Mouse (Mus musculus) liver, embryonic 15.5 days (tissue): ENCODE measurements around the gene Tgfa. TPM values are rescaled to one million over a fixed set of nuclear protein-coding genes. Genes with fewer than 3 reads are reported as not detected.

Source experiments
- ATAC-seq: fragments of 200-750 bp; cut with Nextera tagmentation; 2 replicates; pipeline ENCODE4 v1.8.0; 2017; ENCODE audit warnings: moderate number of reproducible peaks, mild to moderate bottlenecking, moderate library complexity; ENCODE audit not compliant: insufficient read depth
- H3K27ac ChIP-seq: fragments of 300-500 bp; sonication (generic); replicated peaks from 2 replicates; pipeline ENCODE4 v1.5.1; 2015; ENCODE audit warnings: mild to moderate bottlenecking, inconsistent platforms
- H3K27me3 ChIP-seq: fragments of 300-500 bp; sonication (generic); 2 replicates; pipeline ENCODE4 v1.6.1; 2015; ENCODE audit warnings: mild to moderate bottlenecking, inconsistent platforms
- H3K36me3 ChIP-seq: fragments of 300-500 bp; sonication (generic); replicated peaks from 2 replicates; pipeline ENCODE4 v1.6.1; 2015; ENCODE audit warnings: moderate library complexity, mild to moderate bottlenecking, inconsistent platforms
- H3K4me1 ChIP-seq: fragments of 300-500 bp; sonication (generic); replicated peaks from 2 replicates; pipeline ENCODE4 v1.6.1; 2015; ENCODE audit warnings: inconsistent platforms
- H3K4me2 ChIP-seq: fragments of 300-500 bp; sonication (generic); 2 replicates; pipeline ENCODE4 v1.6.1; 2015; ENCODE audit warnings: moderate library complexity, mild to moderate bottlenecking, inconsistent platforms
- H3K4me3 ChIP-seq: fragments of 300-500 bp; sonication (generic); replicated peaks from 2 replicates; pipeline ENCODE4 v1.5.1; 2015; ENCODE audit warnings: mild to moderate bottlenecking, inconsistent platforms
- H3K9ac ChIP-seq: fragments of 300-500 bp; sonication (generic); 2 replicates; pipeline ENCODE4 v1.6.1; 2015; ENCODE audit warnings: moderate library complexity, mild to moderate bottlenecking, inconsistent platforms
- H3K9me3 ChIP-seq: fragments of 300-500 bp; sonication (generic); replicated peaks from 2 replicates; pipeline ENCODE4 v1.6.1; 2016; ENCODE audit warnings: inconsistent platforms
- WGBS: fragments of 180-500 bp; shearing (Covaris S2); methylation state at CpG from one replicate; pipeline ENCODE4 v1.1.7; 2015; ENCODE audit warnings: mixed read lengths; ENCODE audit not compliant: insufficient replicate concordance; 5-methylcytosine and 5-hydroxymethylcytosine counted together
- polyA plus RNA-seq: library from polyadenylated mRNA; unstranded; fragments of >200 nt; fragmentation: Nextera tagmentation; extraction: Ambion mirVana; gene quantifications from 2 replicates; pipeline ENCODE4 v1.2.1, GENCODE M21; 2015

Gene Tgfa
- polyA plus RNA-seq, 1 experiment from 2014 or later = 2.0 TPM

- no peaks in the 10 kb centered on the region for H3K9me3 ChIP-seq
- 0 out of 2 replicates have a peak, but pooled peaks cover 3% of the 10 kb centered on the region for H3K4me1 ChIP-seq
- no peaks in the 10 kb centered on the region for H3K27me3 ChIP-seq
- H3K27ac ChIP-seq = no peak overlapping the region
- no peak overlapping the region for H3K9ac ChIP-seq
- H3K4me2 ChIP-seq = no peak overlapping the region
- no peaks in the 10 kb centered on the region for H3K36me3 ChIP-seq
- 47% methylated on average over 5 of the region's 5 CpGs for WGBS
- no peak overlapping the region for H3K4me3 ChIP-seq
- no peak for ATAC-seq
These were observed 37.3 kb downstream of the Tgfa start for GRCm38 (mm10) chr6:86232367-86232766.

- no peak for ATAC-seq
- Histone ChIP-seq H3K4me2 (no peak overlapping the region), H3K27ac (no peak overlapping the region; the same call in 1 of the 2 replicates), H3K4me3 (no peak overlapping the region), H3K4me1 (0 out of 2 replicates have a peak, but pooled peaks cover 3% of the 10 kb centered on the region), H3K9me3 (no peaks in the 10 kb centered on the region), H3K9ac (no peak overlapping the region), H3K27me3 (no peaks in the 10 kb centered on the region), H3K36me3 (no peaks in the 10 kb centered on the region)
- WGBS = 36% methylated on average over 13 of the region's 13 CpGs
These were observed 38.7 kb downstream of the Tgfa start for GRCm38 (mm10) chr6:86233512-86234430.

GRCm38 (mm10) chr6:86244866-86245265 is 49.8 kb downstream of the Tgfa start:
- no peak for ATAC-seq
- H3K4me1 ChIP-seq = no peaks in the 10 kb centered on the region

GRCm38 (mm10) chr6:86245965-86246364 is 50.9 kb downstream of the Tgfa start:
- H3K9ac ChIP-seq = no peak overlapping the region
- H3K27me3 ChIP-seq = no peaks in the 10 kb centered on the region
- no peaks in the 10 kb centered on the region for H3K4me1 ChIP-seq
- 41% methylated on average over 4 of the region's 4 CpGs for WGBS
- H3K27ac ChIP-seq = no peak overlapping the region
- H3K36me3 ChIP-seq = no peaks in the 10 kb centered on the region
- ATAC-seq = no peak
- no peaks in the 10 kb centered on the region for H3K9me3 ChIP-seq
- H3K4me3 ChIP-seq = no peak overlapping the region
- H3K4me2 ChIP-seq = no peak overlapping the region

More at GRCm38 (mm10) chr6:86244866-86245265, 49.8 kb downstream of the Tgfa start:
- no peak overlapping the region for H3K9ac ChIP-seq
- no peaks in the 10 kb centered on the region for H3K9me3 ChIP-seq
- no peak overlapping the region for H3K4me3 ChIP-seq
- WGBS = 37% methylated on average over 3 of the region's 3 CpGs
- H3K27ac ChIP-seq = no peak overlapping the region
- H3K27me3 ChIP-seq = no peaks in the 10 kb centered on the region
- no peaks in the 10 kb centered on the region for H3K36me3 ChIP-seq
- H3K4me2 ChIP-seq = no peak overlapping the region

DNA sequence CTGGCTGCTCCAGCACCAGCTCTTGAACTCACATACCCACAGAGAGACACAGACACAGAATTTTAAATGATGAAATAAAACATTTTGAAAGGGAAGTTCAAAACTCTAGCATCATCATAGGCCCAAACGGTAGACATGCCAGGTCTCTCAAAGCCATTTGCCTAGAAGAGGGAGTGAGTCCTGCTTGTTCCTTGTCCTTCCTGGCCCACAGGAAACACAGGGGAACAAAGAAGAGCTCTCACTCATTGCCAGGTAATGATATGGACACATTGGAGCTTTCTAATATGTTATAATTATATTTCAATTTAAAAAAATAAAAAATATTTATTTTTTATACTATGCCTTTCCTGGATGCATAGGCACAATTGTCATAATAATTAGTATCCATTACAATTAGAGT is 53.5 kb downstream of the Tgfa start:
- 56% methylated on average over 1 of the region's 1 CpGs for WGBS
- H3K4me1 ChIP-seq = no peaks in the 10 kb centered on the region
- H3K27ac ChIP-seq = no peak overlapping the region
- H3K36me3 ChIP-seq = no peaks in the 10 kb centered on the region
- no peaks in the 10 kb centered on the region for H3K27me3 ChIP-seq
- no peak overlapping the region for H3K4me2 ChIP-seq
- H3K9ac ChIP-seq = no peak overlapping the region
- ATAC-seq = no peak
- no peaks in the 10 kb centered on the region for H3K9me3 ChIP-seq
- no peak overlapping the region for H3K4me3 ChIP-seq

DNA sequence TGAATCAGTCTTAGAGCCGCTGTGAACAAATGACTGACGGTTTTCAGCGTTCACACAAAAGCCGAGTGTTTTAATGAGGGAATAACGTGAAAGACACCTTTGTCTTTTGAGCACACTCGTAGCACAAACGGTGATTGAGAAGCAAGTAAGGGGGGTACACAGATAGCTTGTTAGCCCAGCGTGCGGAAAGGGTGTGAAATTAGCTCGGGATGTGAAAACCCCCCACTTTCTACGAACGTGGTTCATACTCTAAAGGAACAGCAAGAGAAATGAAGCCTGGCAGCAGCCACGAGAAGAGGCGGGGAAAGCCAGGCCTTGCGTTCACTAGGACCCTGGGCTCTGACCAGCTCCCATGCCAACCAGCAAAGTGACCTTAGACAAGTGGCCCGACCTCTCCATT is 54.0 kb downstream of the Tgfa start:
- Histone ChIP-seq H3K4me3 (no peak overlapping the region), H3K4me2 (no peak overlapping the region), H3K27me3 (no peaks in the 10 kb centered on the region), H3K9me3 (no peaks in the 10 kb centered on the region), H3K27ac (no peak overlapping the region), H3K36me3 (no peaks in the 10 kb centered on the region), H3K9ac (no peak overlapping the region), H3K4me1 (no peaks in the 10 kb centered on the region)
- ATAC-seq = no peak
- 67% methylated on average over 16 of the region's 16 CpGs for WGBS

DNA sequence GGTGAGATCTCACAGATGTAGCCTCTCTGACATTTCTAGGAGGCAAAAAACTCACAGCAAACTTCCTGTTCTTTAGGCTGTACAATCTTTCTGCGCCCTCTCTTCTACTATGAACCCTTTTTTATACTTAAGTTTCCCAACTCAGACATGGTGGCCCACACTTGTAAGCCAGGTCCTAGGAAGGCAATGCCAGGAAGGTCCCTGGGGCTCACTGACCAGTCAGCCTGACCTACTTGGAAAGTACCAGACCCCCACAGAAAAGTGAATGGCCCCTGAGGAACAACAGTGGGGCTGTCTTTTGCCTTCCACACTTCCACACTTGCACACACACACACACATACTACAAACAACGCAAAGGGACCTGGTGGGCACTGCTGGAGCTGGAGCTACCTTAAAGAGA is 55.2 kb downstream of the Tgfa start:
- Histone ChIP-seq H3K27me3 (no peaks in the 10 kb centered on the region), H3K36me3 (no peaks in the 10 kb centered on the region), H3K9me3 (no peaks in the 10 kb centered on the region), H3K9ac (no peak overlapping the region), H3K27ac (no peak overlapping the region), H3K4me3 (no peak overlapping the region), H3K4me2 (no peak overlapping the region), H3K4me1 (no peaks in the 10 kb centered on the region)
- no peak for ATAC-seq
- WGBS = 60% methylated on average over 2 of the region's 2 CpGs

DNA sequence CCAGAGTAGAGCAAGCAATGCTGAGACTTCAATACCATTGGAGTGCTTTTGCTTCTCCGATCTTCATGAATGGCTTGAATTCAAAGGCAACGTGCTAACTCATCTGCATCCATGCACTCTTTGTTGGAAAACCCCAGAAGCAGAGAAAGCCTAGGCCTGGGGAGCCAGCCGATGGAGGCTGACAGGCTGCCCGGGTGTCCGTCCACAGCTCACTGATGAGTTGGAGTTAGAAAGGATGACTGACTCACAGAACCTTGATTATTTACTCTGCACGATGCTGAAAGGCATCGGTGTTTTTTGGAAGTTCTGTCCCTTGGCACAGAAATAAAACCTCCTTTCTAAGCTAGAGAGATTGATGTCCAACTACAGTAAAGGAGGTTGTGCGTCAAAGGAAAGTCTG is 55.8 kb downstream of the Tgfa start:
- Histone ChIP-seq H3K27ac (no peak overlapping the region), H3K36me3 (no peaks in the 10 kb centered on the region), H3K4me3 (no peak overlapping the region), H3K27me3 (no peaks in the 10 kb centered on the region), H3K4me2 (no peak overlapping the region), H3K9me3 (no peaks in the 10 kb centered on the region), H3K9ac (no peak overlapping the region), H3K4me1 (no peaks in the 10 kb centered on the region)
- no peak for ATAC-seq
- 75% methylated on average over 8 of the region's 8 CpGs for WGBS

DNA sequence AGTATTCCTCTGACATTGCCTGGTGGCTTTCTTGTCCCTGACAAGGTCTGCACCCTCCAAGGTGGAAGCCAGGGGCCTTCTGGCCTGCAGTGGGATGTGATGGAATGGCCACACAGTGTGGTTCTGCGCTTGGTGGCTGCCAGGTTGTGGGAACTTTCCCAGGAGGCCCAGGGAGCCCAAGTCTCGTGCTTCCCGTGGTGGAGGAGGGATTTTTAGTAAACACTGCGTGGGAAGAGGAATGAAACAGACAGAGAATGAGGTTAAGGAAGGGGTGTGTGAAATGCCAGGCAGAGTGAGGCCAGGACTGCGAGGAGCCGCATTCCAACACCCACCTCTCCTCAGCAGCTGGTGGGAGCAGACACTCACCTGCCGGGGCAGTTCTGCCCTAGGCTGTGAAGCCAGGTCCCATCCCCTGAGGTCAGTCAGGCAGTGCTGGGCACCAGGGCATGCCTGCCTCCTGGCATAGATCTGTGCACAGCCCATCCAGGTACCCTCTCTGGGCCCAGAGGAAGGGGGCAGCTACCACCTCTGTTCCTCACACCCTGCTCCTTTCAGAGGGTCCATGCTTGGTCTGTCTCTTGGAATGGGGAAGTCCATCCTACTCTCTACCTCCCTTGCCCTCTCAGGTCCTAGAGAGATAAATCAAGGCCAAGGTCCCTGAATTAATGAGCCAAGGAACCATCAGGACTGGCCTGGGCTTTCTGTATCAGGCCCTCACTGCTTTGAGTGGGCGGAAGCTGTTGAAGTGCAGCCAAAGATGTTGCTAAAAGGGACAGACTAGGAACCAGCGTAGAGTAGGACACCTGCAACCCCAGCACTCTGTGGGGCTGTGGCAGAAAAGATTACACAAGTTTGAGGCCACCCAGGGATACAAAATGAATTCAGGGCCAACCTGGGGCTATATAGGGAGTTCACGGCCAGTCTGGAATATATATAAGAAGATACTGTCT is 57.4 kb downstream of the Tgfa start:
- no peak overlapping the region for H3K4me3 ChIP-seq
- no peak overlapping the region for H3K4me2 ChIP-seq
- no peak for ATAC-seq
- no peak overlapping the region for H3K9ac ChIP-seq
- H3K4me1 ChIP-seq = no peaks in the 10 kb centered on the region
- no peaks in the 10 kb centered on the region for H3K36me3 ChIP-seq
- no peak overlapping the region for H3K27ac ChIP-seq
- H3K27me3 ChIP-seq = no peaks in the 10 kb centered on the region
- H3K9me3 ChIP-seq = no peaks in the 10 kb centered on the region
- 48% methylated on average over 10 of the region's 10 CpGs for WGBS

DNA sequence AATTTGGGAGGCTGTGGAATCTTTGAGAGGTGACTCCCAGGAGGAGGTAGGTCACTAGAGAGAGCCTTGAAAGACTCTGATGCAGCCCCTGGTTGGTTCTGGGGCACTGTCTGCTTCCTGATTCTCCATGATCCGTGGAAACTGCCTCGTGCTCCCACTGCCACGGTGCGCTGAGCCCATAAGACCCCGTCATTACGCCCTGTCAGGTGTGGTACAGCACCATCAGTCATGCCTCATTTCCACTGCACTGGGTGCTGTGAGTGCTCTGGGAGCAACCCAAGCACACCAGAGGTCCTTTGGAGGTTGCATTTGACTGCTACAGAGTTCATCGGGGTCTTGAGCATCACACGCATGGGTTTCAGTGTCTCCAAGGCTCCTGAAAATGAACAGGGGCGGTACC is 60.9 kb downstream of the Tgfa start:
- Histone ChIP-seq H3K4me2 (no peak overlapping the region), H3K27me3 (no peaks in the 10 kb centered on the region), H3K36me3 (no peaks in the 10 kb centered on the region), H3K9me3 (no peaks in the 10 kb centered on the region), H3K9ac (no peak overlapping the region), H3K4me1 (no peaks in the 10 kb centered on the region), H3K27ac (no peak overlapping the region), H3K4me3 (no peak overlapping the region)
- ATAC-seq = no peak
- WGBS = 77% methylated on average over 9 of the region's 9 CpGs

GRCm38 (mm10) chr6:86259242-86259641 is 64.2 kb downstream of the Tgfa start:
- Histone ChIP-seq H3K9ac (no peak overlapping the region), H3K4me2 (no peak overlapping the region)

More at GRCm38 (mm10) chr6:86259242-86259641, 64.2 kb downstream of the Tgfa start:
- H3K27ac ChIP-seq = no peak overlapping the region
- no peaks in the 10 kb centered on the region for H3K9me3 ChIP-seq
- H3K36me3 ChIP-seq = no peaks in the 10 kb centered on the region
- H3K4me3 ChIP-seq = no peak overlapping the region
- 58% methylated on average over 6 of the region's 6 CpGs for WGBS
- H3K27me3 ChIP-seq = no peaks in the 10 kb centered on the region
- ATAC-seq = no peak
- no peaks in the 10 kb centered on the region for H3K4me1 ChIP-seq
